Mouse (Mus musculus) liver, embryonic 12.5 days (tissue): ENCODE results near the gene Med18. TPM values are rescaled to one million over a fixed set of nuclear protein-coding genes. Genes with fewer than 3 reads are reported as not detected.
A peak's percentile ranks its signal among the peaks of the same experiment; 100 is the strongest.

Source experiments
- ATAC-seq: fragments of 200-750 bp; cut with Nextera tagmentation; 2 replicates; pipeline ENCODE4 v1.8.0; 2017; ENCODE audit warnings: moderate number of reproducible peaks, mild to moderate bottlenecking, moderate library complexity
- H3K27ac ChIP-seq: fragments of 300-500 bp; sonication (generic); 2 replicates; pipeline ENCODE4 v1.5.1; 2016; ENCODE audit warnings: mild to moderate bottlenecking
- H3K27me3 ChIP-seq: fragments of 300-500 bp; sonication (generic); replicated peaks from 2 replicates; pipeline ENCODE4 v1.6.1; 2016; ENCODE audit warnings: mild to moderate bottlenecking, moderate library complexity
- H3K36me3 ChIP-seq: fragments of 300-500 bp; sonication (generic); 2 replicates; pipeline ENCODE4 v1.6.1; 2016; ENCODE audit warnings: mild to moderate bottlenecking, moderate library complexity
- H3K4me1 ChIP-seq: fragments of 300-500 bp; sonication (generic); 2 replicates; pipeline ENCODE4 v1.6.1; 2016
- H3K4me2 ChIP-seq: fragments of 300-500 bp; sonication (generic); 2 replicates; pipeline ENCODE4 v1.6.1; 2016; ENCODE audit warnings: mild to moderate bottlenecking, moderate library complexity
- H3K4me3 ChIP-seq: fragments of 300-500 bp; sonication (generic); 2 replicates; pipeline ENCODE4 v1.5.1; 2016; ENCODE audit warnings: mild to moderate bottlenecking, moderate library complexity
- H3K9ac ChIP-seq: fragments of 300-500 bp; sonication (generic); 2 replicates; pipeline ENCODE4 v1.6.1; 2016; ENCODE audit warnings: mild to moderate bottlenecking, moderate library complexity
- H3K9me3 ChIP-seq: fragments of 300-500 bp; sonication (generic); replicated peaks from 2 replicates; pipeline ENCODE4 v1.6.1; 2016; ENCODE audit warnings: mild to moderate bottlenecking, moderate library complexity
- WGBS: fragments of 180-500 bp; shearing (Covaris S2); methylation state at CpG from one replicate; pipeline ENCODE4 v1.1.7; 2016; ENCODE audit not compliant: insufficient replicate concordance; 5-methylcytosine and 5-hydroxymethylcytosine counted together
- polyA plus RNA-seq: library from polyadenylated mRNA; unstranded; fragments of >200 nt; fragmentation: Nextera tagmentation; extraction: Ambion mirVana; gene quantifications from 2 replicates; pipeline ENCODE4 v1.2.1, GENCODE M21; 2016

Med18 gene
- polyA plus RNA-seq, 1 experiment from 2014 or later, result 19.4 TPM

DNA sequence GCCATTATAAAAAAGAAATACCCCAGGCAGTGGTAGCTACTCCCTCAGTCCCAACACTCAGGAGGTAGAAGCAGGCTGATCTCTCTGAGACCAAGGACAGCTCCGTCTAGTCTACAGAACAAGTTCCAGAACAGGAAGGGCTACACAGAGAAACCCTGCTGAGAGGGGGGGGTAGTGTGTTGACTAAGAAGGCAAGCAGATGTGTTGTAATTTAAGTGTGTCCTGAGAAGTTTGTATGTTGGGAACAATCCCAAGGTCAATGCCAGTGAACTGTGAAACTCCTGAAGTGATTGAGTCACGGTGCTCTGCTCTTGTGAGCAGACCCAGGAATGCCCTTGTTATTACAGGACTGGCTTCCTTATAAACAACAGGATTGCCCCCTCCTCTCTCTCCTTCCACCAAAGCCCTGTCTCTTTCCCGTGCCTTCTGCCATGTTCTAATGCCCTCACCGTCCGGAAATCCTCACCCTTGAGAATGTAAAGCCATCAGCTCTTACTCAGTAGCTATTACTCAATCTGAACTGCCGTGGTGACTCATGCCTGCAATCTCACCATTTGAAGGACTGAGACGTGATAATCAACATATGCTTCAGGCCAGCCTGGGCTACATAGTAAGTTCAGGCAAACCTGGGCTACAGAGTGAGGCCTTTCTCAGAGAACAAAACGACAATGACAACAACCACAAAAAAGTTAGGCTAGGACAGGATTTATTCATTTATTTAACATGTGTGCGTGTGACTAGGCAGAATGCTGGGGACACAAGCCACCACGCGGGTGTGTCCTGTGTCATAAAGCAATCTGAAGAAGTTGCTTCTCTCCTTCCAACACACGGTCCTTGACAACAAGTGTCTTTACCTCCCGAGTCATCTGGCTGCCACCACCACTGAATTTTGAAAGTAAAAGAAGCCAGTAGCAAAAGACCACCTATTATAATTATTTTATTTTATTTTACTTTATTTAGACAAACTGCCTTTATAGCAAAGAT is 12.5 kb upstream of the Med18 start:
- no peak for ATAC-seq
- no peaks in the 10 kb centered on the region for H3K27me3 ChIP-seq
- H3K9me3 ChIP-seq, result no peaks in the 10 kb centered on the region
- no peak overlapping the region for H3K9ac ChIP-seq
- H3K36me3 ChIP-seq, result no peaks in the 10 kb centered on the region
- H3K4me1 ChIP-seq, result peaks cover 20% of the 10 kb centered on the region
- 63% methylated on average over 13 of the region's 13 CpGs for WGBS
- H3K27ac ChIP-seq, result no peak overlapping the region
- no peak overlapping the region for H3K4me3 ChIP-seq
- no peak overlapping the region for H3K4me2 ChIP-seq

DNA sequence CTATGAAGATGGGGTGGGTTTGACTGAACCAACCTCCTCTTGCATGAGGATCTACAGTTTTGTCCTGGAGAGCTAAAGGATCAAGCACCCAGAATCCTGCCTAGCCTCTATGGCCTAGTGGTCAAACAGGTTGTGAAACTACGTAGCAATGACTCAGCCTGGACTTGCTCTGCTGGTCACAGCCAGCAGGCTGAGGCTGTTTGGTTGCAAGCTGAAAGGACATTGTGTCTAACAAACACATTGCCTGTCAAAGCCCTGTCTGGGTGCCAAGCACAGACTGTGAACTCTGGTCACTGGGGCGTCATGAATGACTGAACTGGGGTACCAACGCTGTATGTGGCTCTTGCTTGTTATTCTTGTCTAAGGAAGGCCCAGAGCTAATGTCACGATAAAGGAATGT is 10.9 kb upstream of the Med18 start:
- Histone ChIP-seq H3K27me3 (no peaks in the 10 kb centered on the region), H3K9me3 (no peaks in the 10 kb centered on the region), H3K4me2 (no peak overlapping the region), H3K9ac (no peak overlapping the region), H3K27ac (no peak overlapping the region), H3K4me1 (peaks cover 30% of the 10 kb centered on the region), H3K36me3 (no peaks in the 10 kb centered on the region), H3K4me3 (no peak overlapping the region)
- ATAC-seq, result no peak
- WGBS, result 76% methylated on average over 4 of the region's 4 CpGs

DNA sequence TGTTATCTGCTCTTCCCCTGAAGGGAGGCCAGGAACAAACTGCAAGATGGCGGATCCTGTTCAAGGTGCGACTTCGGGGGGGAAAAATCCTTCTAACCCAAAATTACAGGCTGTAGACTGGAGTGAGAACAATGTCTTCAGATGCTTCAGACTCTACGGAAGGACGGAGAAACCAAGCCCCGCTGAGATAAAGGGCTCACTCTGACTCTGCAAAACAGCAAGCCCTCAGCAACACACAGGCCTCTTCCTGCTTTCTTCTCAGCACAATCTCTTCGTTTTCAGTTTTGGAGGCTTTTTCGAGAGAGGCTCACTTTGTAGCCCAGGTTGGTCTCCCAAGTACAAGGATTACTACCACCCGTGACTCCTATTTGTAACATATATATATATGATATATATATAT is 9.7 kb upstream of the Med18 start:
- no peak overlapping the region for H3K9ac ChIP-seq
- H3K4me3 ChIP-seq, result no peak overlapping the region
- peaks cover 35% of the 10 kb centered on the region for H3K4me1 ChIP-seq
- H3K36me3 ChIP-seq, result no peaks in the 10 kb centered on the region
- no peak for ATAC-seq
- H3K27me3 ChIP-seq, result no peaks in the 10 kb centered on the region
- peak overlapping the region; percentile 25 for H3K4me2 ChIP-seq
- no peaks in the 10 kb centered on the region for H3K9me3 ChIP-seq
- H3K27ac ChIP-seq, result 0 out of 2 replicates have a peak overlapping the region, but pooled peaks have one; percentile 17
- WGBS, result 48% methylated on average over 9 of the region's 9 CpGs

DNA sequence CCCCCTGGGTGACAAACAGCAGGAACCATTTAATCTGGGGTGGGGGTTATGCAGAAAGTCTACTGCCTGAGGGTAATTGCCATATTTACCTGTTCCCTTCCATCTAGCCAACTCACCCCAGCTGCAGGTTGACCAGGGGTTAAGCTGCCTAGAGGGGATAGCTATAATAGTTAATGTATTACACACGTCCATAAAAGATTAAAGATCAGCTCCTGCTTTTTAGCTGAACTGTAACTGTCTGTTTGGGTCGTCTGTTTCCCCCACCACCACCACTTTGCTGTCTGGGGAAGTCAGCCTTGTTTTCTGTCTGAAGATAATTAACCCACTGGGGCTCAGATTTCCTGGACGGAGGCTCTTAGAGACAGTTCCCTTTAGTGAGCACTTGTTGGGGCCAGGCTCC is 6.2 kb upstream of the Med18 start:
- peaks cover 37% of the 10 kb centered on the region for H3K4me1 ChIP-seq
- H3K4me2 ChIP-seq, result peak overlapping the region; percentile 0; the same call in 1 of the 2 replicates
- no peaks in the 10 kb centered on the region for H3K27me3 ChIP-seq
- no peak for ATAC-seq
- H3K27ac ChIP-seq, result peak overlapping the region; percentile 61
- no peak overlapping the region for H3K9ac ChIP-seq
- no peaks in the 10 kb centered on the region for H3K9me3 ChIP-seq
- H3K4me3 ChIP-seq, result no peak overlapping the region
- no peaks in the 10 kb centered on the region for H3K36me3 ChIP-seq
- WGBS, result 7% methylated on average over 3 of the region's 3 CpGs

DNA sequence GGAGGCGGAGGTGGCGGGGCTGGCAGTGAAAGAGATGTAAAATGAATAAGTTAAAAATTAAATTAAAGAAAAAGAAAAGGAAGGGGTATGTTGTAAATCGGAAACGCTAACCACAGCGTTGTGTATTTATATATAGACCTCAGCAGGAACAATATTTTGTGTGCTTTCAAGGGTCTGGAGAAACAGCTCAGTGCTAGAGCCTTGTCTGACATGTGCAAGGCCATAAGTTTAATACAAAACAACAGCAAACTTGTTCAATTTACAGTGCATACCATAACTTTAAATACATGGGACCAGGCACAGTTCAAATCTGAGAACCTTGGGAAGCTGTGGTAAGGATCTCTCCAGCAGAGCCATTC is 513 bp upstream of the Med18 start:
- H3K4me1 ChIP-seq, result peaks cover 34% of the 10 kb centered on the region
- under 1% methylated on average over 5 of the region's 5 CpGs for WGBS
- H3K9ac ChIP-seq, result peak overlapping the region; percentile 55; the same call in 1 of the 2 replicates
- ATAC-seq, result no peak
- H3K9me3 ChIP-seq, result no peaks in the 10 kb centered on the region
- peaks cover 30% of the 10 kb centered on the region for H3K36me3 ChIP-seq
- peak overlapping the region; percentile 91 for H3K4me3 ChIP-seq
- peak overlapping the region; percentile 77 for H3K4me2 ChIP-seq
- H3K27me3 ChIP-seq, result no peaks in the 10 kb centered on the region
- H3K27ac ChIP-seq, result peak overlapping the region; percentile 79

DNA sequence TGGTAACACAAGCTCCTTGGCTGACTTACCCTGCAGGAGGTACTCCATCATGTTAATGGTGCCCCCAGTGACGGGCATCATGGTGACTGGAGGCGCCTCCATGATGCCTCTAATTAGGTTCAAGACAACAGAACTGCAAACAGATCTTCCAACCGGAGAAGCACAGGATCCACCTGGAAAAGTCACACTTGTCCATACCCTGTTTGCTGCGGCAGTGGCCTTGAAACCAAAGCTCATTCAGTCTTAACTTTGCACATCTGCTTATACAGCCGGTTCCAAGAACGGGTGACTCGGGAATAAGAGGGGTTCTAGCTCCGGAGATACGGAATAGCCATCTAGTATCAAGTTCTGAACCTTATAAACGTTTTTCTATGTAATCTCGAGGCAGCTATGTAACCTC is 885 bp downstream of the Med18 start:
- H3K9ac ChIP-seq, result peak overlapping the region; percentile 85
- peaks cover 43% of the 10 kb centered on the region for H3K36me3 ChIP-seq
- no peaks in the 10 kb centered on the region for H3K9me3 ChIP-seq
- peak overlapping the region; percentile 91 for H3K4me3 ChIP-seq
- H3K4me1 ChIP-seq, result peaks cover 28% of the 10 kb centered on the region
- no peaks in the 10 kb centered on the region for H3K27me3 ChIP-seq
- H3K4me2 ChIP-seq, result peak overlapping the region; percentile 77
- peak overlapping the region; percentile 79 for H3K27ac ChIP-seq
- 7% methylated on average over 11 of the region's 11 CpGs for WGBS
- ATAC-seq, result no peak

DNA sequence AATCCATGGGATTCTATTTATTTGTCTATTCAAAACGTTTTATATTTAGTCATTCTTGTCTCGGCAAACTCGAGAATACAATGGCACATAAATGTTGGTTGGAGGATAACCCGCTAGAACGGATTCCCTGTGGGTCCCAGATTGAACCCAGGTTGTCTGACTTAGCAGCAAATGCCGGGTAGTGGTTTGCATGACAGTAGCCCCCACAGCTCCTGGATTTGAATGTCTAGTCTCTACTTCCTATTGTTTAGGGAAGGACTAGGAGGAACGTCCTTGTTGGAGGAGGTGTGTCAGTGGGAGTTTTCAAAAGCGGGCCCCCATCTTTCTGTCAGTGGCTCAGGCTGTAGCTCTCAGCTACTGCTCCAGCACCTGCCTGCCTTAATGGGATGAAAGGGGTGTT is 3.5 kb downstream of the Med18 start:
- Histone ChIP-seq H3K36me3 (peaks cover 58% of the 10 kb centered on the region), H3K9me3 (no peaks in the 10 kb centered on the region), H3K27ac (no peak overlapping the region), H3K27me3 (no peaks in the 10 kb centered on the region), H3K9ac (no peak overlapping the region), H3K4me1 (peaks cover 32% of the 10 kb centered on the region), H3K4me3 (no peak overlapping the region), H3K4me2 (no peak overlapping the region)
- ATAC-seq, result no peak
- WGBS, result 81% methylated on average over 8 of the region's 8 CpGs

DNA sequence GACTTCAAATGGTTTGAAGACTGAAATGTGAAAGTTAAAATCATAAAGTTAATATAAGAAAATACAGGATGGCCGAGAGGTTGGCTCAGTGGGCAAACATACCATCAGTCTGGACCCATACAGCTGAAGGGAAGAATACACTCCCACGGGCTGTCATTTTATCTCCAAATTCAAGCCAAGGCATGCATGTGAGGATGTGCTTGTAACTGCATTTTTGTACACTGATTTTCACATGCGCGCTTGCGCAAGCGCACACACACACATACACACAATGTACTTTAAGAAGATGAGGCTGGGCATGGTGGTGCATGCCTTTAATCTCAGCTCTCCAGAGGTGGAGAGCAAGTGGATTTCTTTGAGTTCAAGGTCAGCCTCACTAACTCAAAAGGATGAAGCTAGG is 8.2 kb downstream of the Med18 start:
- Histone ChIP-seq H3K4me1 (peaks cover 4% of the 10 kb centered on the region; the same call in 1 of the 2 replicates), H3K36me3 (peaks cover 41% of the 10 kb centered on the region), H3K9me3 (no peaks in the 10 kb centered on the region), H3K27me3 (no peaks in the 10 kb centered on the region), H3K27ac (0 out of 2 replicates have a peak overlapping the region, but pooled peaks have one; percentile 40), H3K4me2 (no peak overlapping the region), H3K4me3 (no peak overlapping the region), H3K9ac (no peak overlapping the region)
- ATAC-seq, result no peak
- WGBS, result 83% methylated on average over 6 of the region's 6 CpGs

DNA sequence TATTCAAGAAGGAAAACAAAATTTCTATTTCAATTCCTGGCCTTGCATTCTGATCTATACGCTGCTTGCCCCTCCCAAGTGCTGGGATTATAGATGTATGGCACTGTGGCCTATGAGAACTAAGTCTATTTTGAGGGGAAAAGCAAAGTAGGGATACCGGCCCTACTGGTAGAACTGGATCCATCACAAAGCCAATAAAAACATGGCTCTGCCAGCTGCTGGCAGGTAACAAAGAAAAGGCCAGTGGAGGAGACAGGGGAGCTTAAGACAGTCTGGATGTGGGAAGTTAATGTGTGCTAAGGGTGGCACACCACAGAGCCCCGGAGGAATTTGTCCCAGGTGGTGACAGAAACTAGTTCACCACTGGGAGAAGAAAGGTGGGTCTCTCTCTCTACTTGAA is 8.6 kb downstream of the Med18 start:
- no peaks in the 10 kb centered on the region for H3K27me3 ChIP-seq
- H3K36me3 ChIP-seq, result peaks cover 37% of the 10 kb centered on the region
- no peak for ATAC-seq
- H3K9ac ChIP-seq, result no peak overlapping the region
- H3K4me2 ChIP-seq, result no peak overlapping the region
- no peak overlapping the region for H3K4me3 ChIP-seq
- H3K9me3 ChIP-seq, result no peaks in the 10 kb centered on the region
- WGBS, result 80% methylated on average over 3 of the region's 3 CpGs
- 0 out of 2 replicates have a peak overlapping the region, but pooled peaks have one; percentile 40 for H3K27ac ChIP-seq
- H3K4me1 ChIP-seq, result peaks cover 4% of the 10 kb centered on the region; the same call in 1 of the 2 replicates

DNA sequence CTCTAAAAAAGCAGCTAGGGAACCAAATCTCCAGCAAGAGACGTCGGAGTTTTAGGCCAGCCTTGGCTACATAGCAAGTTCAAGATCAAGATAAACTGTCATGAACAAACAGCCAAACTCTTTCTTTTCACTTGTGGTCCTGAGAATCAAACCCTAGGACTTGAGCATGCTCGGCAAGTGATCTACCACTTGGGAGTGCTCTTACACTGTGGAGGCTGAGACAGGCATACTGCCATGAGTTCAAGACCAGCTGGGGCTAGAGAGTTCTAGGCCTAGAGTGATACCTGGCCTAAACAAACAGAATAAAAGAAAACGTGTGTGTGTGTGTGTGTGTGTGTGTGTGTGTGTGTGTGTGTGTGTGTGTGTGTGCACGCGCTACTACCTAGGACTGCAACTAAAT is 9.5 kb downstream of the Med18 start:
- no peak overlapping the region for H3K4me2 ChIP-seq
- H3K9ac ChIP-seq, result no peak overlapping the region
- H3K36me3 ChIP-seq, result peaks cover 28% of the 10 kb centered on the region
- no peaks in the 10 kb centered on the region for H3K9me3 ChIP-seq
- WGBS, result 55% methylated on average over 4 of the region's 6 CpGs
- ATAC-seq, result no peak
- no peak overlapping the region for H3K27ac ChIP-seq
- H3K4me1 ChIP-seq, result peaks cover 11% of the 10 kb centered on the region
- H3K27me3 ChIP-seq, result no peaks in the 10 kb centered on the region
- no peak overlapping the region for H3K4me3 ChIP-seq

DNA sequence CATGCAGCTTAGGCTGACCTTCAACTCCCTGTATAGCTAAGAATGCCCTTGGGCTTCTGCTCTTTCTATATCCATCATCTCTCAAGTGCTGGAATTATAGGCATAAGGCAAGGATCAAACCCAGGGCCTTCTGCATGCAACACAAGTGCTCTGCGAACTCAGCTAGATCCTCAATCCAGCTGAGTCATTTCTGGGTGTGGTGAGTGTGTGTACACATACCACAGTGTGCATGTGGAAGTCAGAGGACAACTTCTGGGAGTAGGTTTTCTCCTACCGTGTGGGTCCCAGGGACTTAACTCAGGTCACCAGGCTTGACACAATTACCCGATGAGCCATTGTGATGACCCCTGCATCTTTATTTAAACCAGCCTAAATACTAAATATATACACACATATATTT is 13.9 kb downstream of the Med18 start:
- no peak overlapping the region for H3K27ac ChIP-seq
- no peaks in the 10 kb centered on the region for H3K9me3 ChIP-seq
- peaks cover 7% of the 10 kb centered on the region for H3K4me1 ChIP-seq
- WGBS, result 62% methylated on average over 3 of the region's 3 CpGs
- H3K4me2 ChIP-seq, result no peak overlapping the region
- H3K9ac ChIP-seq, result no peak overlapping the region
- H3K4me3 ChIP-seq, result no peak overlapping the region
- H3K36me3 ChIP-seq, result no peaks in the 10 kb centered on the region
- peak; percentile 59; the same call in 1 of the 2 replicates for ATAC-seq
- H3K27me3 ChIP-seq, result 0 out of 2 replicates have a peak, but pooled peaks cover 3% of the 10 kb centered on the region

DNA sequence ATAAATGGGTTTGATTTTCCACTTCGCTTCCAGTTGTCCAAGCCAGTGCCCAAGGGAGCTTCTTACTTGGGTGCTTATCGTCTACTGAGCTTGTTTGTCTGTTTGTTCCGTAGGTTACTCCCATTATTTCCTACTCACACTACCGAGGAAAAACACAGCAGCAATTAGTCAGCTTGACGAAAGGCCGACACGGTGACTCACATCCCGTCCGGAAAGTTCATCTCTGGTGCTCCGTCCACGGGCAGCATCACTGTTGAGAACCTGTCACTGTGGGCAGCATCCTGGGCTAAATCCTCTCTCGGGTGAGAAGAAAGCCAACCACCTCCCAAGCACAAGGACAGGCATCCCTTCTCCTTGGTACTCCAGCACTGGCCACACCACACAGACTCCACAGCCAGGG is 17.6 kb downstream of the Med18 start:
- H3K4me1 ChIP-seq, result peaks cover 7% of the 10 kb centered on the region
- H3K27ac ChIP-seq, result no peak overlapping the region
- 0 out of 2 replicates have a peak, but pooled peaks cover 3% of the 10 kb centered on the region for H3K27me3 ChIP-seq
- no peak for ATAC-seq
- no peak overlapping the region for H3K4me2 ChIP-seq
- WGBS, result 63% methylated on average over 12 of the region's 12 CpGs
- H3K9me3 ChIP-seq, result no peaks in the 10 kb centered on the region
- H3K9ac ChIP-seq, result no peak overlapping the region
- H3K4me3 ChIP-seq, result no peak overlapping the region
- no peaks in the 10 kb centered on the region for H3K36me3 ChIP-seq
